Mouse (Mus musculus): ENCODE measurements at regions not wholly inside any gene's neighbourhood (a gene's known extent, or its start where the extent isn't known, plus 50 kb on each side); places are given as distances from the start of the nearest gene placed in this dataset.

- DNase-seq (ENCODE audit: low spot score in 2 of 2): no peak
Observed at GRCm38 (mm10) chr2:172094159-172094558, 50.9 kb upstream of the Cbln4 start.

DNA sequence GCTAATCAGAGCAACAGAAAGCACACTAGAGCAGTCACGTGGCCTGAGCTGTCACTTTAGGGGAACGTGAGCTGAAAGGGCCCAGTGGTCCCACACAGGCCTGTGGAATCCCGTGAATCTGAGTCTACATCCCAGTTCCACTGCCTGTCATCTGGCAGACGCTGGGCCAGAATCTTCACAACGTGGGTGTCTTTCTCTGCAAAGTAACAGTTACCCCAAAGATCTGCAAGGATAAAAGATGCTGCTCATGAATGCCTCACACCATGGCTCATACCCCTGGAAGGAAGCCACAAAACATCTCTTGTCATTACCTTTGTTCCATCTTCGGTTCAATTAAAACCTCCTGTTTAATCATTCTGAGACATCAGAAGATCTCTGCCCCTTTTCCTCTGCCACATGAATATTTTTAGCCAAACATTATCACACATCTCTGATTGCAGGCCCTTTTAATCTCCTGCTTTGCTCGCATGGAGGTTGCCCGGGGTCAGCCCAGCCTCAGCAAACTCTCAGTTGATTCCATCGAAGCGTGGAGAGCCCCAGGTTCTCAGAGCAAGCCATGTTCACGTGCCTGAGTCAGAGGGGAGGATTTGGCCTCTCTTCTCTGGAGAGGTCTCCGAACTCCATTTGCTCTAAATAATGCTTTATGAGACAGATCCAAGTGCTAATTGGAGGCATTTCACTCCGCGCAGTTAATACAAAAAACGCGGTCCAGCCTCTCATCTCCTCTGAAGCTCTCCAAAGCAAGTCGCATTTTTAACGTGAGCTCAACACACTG, 60.8 kb upstream of the Cbln4 start:
- DNase-seq (ENCODE audit: low spot score in 2 of 2): peak; percentile 11 to 20

DNA sequence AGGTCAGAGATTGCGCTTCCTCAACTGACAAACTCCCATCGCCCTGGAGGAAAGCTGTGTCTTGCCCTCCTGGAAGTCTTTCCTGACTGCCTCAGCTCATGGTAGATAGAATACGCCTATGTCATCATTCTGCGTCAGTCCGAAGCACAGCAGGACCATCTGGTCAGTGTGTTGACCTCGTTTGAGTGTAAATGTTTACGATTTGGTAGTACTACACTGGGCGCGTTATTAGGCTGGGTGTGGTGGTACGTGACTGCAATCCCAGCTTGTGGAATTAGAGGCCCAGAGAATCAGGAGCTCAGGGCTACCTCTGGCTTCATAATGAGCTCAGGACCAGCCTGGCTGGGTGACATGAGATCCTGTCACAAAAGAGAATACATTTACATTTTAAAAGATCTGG, 62.0 kb upstream of the Cbln4 start:
- no peak for DNase-seq (ENCODE audit: low spot score in 2 of 2)

DNA sequence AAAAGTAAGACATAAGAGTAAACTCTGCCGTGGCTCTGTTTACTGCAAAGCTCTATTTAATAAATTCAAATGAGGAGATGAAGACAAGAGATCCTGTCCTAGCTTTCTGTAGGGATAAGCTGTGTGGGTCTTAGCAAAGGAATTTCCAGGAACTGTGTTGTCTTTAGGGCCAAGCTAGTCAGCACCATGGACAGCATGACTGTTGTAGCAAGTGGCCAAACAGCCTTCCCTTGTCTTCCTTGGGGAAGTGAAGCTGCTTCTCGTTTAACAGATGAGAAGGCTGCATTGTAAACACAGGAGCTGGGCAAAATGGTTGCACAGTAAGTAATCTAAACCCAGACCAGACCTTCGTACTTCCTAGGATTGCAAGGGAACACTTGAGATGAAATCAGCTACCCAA, 67.4 kb upstream of the Cbln4 start:
- DNase-seq (ENCODE audit: low spot score in 2 of 2): no peak

- no peak for DNase-seq (ENCODE audit: low spot score in 2 of 2)
Observed at GRCm38 (mm10) chr2:172113639-172114038, 70.4 kb upstream of the Cbln4 start.

GRCm38 (mm10) chr2:172115604-172116206, 72.4 kb upstream of the Cbln4 start:
- DNase-seq (ENCODE audit: low spot score in 2 of 2): no peak

GRCm38 (mm10) chr2:172127517-172127916, 84.3 kb upstream of the Cbln4 start:
- DNase-seq (ENCODE audit: low spot score in 2 of 2): peak in 1 of 2 experiments; percentile 19

- DNase-seq (ENCODE audit: low spot score in 2 of 2): peak; percentile 32 to 52
Observed at GRCm38 (mm10) chr2:172131232-172131631, 88.0 kb upstream of the Cbln4 start.

DNA sequence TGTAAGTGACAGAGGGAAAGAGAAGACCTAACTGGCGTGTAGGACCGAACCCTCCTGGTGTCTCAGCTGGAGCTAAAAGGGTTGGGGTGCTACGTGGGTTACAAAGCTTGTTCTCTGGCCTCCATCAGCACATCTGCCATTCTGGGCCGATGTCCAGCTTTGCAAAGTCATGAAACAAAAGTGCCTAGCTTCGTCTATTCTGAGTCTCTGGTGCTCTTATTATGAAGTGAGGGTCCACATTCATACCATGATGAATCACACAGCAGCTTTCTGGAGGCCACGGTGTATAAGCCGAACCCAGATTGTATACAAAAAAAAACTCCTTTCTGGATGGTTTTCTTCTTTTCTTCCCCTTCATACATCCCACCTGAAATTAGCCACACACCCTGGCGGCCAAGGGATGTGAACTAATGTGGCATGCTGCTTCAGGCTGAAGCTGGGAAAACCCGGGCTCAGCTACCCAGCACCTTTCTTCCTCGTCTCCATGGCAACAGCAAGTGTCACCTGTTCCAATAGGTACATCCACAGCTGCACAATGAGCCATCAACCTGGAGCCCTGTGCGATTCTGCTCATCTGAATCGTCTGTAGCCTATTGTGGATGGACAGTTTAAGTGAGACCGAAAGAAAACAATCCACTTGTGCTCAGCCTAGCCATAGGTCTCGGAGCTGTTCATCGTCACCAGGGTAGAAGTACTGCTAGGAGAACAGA, 89.5 kb upstream of the Cbln4 start:
- DNase-seq (ENCODE audit: low spot score in 2 of 2): peak; percentile 33 to 36

DNA sequence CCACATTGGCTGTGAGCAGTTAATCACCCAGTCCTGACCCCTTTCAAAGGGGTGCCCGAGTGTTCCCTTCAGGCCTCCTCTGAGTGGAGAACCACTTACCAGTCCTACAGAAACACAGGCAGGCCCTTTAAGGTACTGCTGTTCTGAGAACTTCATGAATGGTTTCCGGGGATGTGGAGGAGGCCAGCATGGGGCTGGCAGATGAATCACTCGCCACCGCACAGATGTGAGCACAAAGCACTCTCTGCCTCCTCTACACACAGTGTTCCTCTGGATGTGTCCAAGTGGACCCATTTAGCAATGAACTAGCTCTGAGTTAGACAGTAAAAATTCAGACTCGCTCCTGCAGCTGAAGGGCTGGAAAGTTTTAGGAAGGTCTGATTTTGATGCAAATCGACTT, 96.8 kb upstream of the Cbln4 start:
- DNase-seq (ENCODE audit: low spot score in 2 of 2): peak; percentile 60 to 86

GRCm38 (mm10) chr2:172143269-172143668, 100.0 kb upstream of the Cbln4 start:
- DNase-seq (ENCODE audit: low spot score in 2 of 2): no peak

DNA sequence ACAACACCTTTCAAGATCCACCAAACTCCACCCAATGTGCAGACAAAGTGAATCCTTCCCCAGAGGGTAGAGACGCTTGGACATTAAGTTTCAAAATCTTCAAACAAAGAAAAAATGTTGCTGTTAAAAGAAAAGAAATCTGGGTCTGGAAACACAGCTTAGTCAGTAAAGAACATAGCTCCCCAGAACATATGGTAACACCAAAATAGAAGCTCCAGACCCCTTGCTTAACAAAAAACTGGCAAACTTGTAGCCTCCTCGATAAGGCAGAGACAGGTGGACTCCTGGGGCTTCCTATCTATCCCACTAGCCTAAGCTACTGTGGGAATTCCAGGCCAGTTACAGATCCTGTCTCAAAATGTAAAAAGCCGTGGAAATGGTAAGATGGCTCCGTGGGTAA, 99.6 kb upstream of the Mc3r start:
- DNase-seq (ENCODE audit: low spot score in 2 of 2): no peak

DNA sequence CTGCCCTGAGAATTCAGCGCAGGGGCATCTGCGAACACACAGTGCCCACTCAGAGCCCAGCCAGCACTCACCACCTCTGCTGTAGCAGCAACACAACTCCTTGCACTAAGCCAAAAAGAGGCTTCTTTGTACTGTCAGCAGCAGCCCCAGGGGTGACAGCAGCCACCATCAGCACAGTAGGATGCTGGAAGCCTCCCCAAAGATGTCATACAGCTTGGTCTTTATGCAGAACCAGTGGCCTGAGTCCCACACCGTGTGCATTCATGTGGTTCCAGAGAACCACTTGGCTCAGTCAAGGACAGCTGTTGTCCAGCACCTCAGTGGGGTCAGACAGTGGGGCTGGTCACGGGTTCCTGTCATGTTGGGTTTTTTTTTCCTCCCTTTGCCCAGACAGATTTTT, 98.6 kb upstream of the Mc3r start:
- no peak for DNase-seq (ENCODE audit: low spot score in 2 of 2)

DNA sequence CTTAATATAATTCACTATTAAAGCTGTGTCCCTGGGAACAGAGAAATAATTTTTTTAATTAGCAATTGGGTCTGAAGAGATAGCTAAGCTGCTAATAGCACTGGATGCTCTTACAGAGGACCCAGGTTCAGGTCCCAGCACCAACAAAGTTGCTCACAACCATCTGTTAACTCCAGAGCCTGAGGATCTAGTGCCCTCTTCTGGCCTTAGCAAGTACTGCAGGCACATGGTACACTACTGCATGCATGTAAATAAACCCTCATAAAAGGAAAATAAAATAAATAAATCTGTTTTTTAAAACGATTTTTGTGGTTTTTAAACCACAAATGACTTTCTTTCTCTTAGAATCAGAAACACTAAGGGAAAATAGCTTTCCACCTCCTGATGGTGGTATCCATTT, 97.4 kb upstream of the Mc3r start:
- no peak for DNase-seq (ENCODE audit: low spot score in 2 of 2)

DNA sequence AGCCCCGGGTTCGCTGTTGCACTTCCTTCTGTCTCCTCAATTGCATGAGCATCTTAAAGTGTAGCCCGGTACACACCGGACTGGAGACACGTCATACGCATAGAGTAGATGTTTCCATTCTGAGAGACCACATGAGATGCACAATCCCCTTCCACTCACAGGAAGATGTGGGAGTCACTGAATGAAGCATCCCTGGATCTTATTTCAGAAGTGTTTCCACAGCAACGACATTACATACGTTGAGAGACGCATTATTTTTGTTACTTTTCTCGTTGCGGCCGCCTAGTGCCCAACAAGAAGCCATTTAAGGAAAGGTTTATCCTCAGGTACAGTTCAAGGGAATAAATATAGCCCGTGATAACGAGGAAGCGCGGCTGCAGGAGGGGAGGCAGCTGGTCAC, 88.4 kb upstream of the Mc3r start:
- DNase-seq (ENCODE audit: low spot score in 2 of 2): peak; percentile 29 to 57

DNA sequence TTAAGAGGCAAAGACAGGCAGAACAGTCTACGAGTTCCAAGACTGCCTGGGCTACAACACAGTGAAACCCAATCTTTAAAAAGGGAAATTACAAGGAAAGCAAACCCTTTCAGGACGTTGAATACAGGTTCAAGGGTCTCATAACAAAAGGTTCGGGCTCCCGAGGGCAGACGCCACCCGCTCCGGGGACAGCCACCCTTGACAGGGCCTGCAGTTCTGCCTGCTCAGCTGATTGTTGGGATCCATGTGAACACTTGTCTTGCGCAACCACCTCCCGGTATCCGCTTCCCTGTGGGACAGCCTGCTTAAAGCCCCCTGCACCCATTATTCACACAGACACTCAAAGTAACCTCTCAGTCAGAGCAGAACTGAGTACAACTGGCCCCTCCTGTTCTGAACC, 70.9 kb upstream of the Mc3r start:
- DNase-seq (ENCODE audit: low spot score in 2 of 2): no peak

- no peak for DNase-seq (ENCODE audit: low spot score in 2 of 2)
Observed at GRCm38 (mm10) chr2:172179301-172179700, 69.0 kb upstream of the Mc3r start.

- DNase-seq (ENCODE audit: low spot score in 2 of 2): no peak
Observed at GRCm38 (mm10) chr2:172197746-172198145, 50.5 kb upstream of the Mc3r start.
